Mouse (Mus musculus): ENCODE data around the gene Adamtsl3. TPM values are rescaled to one million over a fixed set of nuclear protein-coding genes. Genes with fewer than 3 reads are reported as not detected.

The Adamtsl3 gene
- polyA plus RNA-seq, 1 experiment: 5.1 TPM

GRCm38 (mm10) chr7:82370132-82370531 is 34.6 kb downstream of the Adamtsl3 start:
- peaks cover 2% of the 10 kb centered on the region for H3K79me3 ChIP-seq (ENCODE audit: low read depth)
- H3K4me3 ChIP-seq (ENCODE audit: insufficient read depth, poor library complexity, severe bottlenecking): no peak overlapping the region
- H3ac ChIP-seq (ENCODE audit: control insufficient read depth, insufficient read length, low read depth): no peak overlapping the region
- H3K79me2 ChIP-seq (ENCODE audit: control insufficient read depth, insufficient read depth): peaks cover 1% of the 10 kb centered on the region
- H3K27me3 ChIP-seq (ENCODE audit: control insufficient read depth, insufficient read depth, insufficient read length): no peaks in the 10 kb centered on the region
- TF ChIP-seq FOSL1 (IDR thresholded peaks at IDR 0.05; ENCODE audit: insufficient read depth, low read length, poor library complexity, severe bottlenecking) (no peak), CTCF (IDR thresholded peaks at IDR 0.05; ENCODE audit: control insufficient read depth, insufficient read depth, insufficient read length) (no peak), MYOG (IDR thresholded peaks at IDR 0.05; ENCODE audit: control insufficient read depth, extremely low read depth, insufficient read length) (no peak), CEBPB (IDR thresholded peaks at IDR 0.05; ENCODE audit: low read depth) (no peak), MAX (IDR thresholded peaks at IDR 0.05) (no peak), USF1 (IDR thresholded peaks at IDR 0.05; ENCODE audit: low read depth) (no peak), MYOD1 (IDR thresholded peaks at IDR 0.05; ENCODE audit: control insufficient read depth, insufficient read length, low read depth) (no peak)
- no peaks in the 10 kb centered on the region for H3K36me3 ChIP-seq (ENCODE audit: control insufficient read depth, insufficient read depth)

GRCm38 (mm10) chr7:82371411-82371810 is 35.9 kb downstream of the Adamtsl3 start:
- Histone ChIP-seq H3K79me2 (ENCODE audit: control insufficient read depth, insufficient read depth) (no peaks in the 10 kb centered on the region), H3K27me3 (ENCODE audit: control insufficient read depth, insufficient read depth, insufficient read length) (no peaks in the 10 kb centered on the region), H3K79me3 (ENCODE audit: low read depth) (peaks cover 2% of the 10 kb centered on the region), H3ac (ENCODE audit: control insufficient read depth, insufficient read length, low read depth) (no peak overlapping the region), H3K36me3 (ENCODE audit: control insufficient read depth, insufficient read depth) (no peaks in the 10 kb centered on the region), H3K4me3 (ENCODE audit: insufficient read depth, poor library complexity, severe bottlenecking) (no peak overlapping the region)
- TF ChIP-seq CEBPB (IDR thresholded peaks at IDR 0.05; ENCODE audit: low read depth) (no peak), MYOD1 (IDR thresholded peaks at IDR 0.05; ENCODE audit: control insufficient read depth, insufficient read length, low read depth) (no peak), USF1 (IDR thresholded peaks at IDR 0.05; ENCODE audit: low read depth) (no peak), CTCF (IDR thresholded peaks at IDR 0.05; ENCODE audit: control insufficient read depth, insufficient read depth, insufficient read length) (no peak), FOSL1 (IDR thresholded peaks at IDR 0.05; ENCODE audit: insufficient read depth, low read length, poor library complexity, severe bottlenecking) (no peak), MYOG (IDR thresholded peaks at IDR 0.05; ENCODE audit: control insufficient read depth, extremely low read depth, insufficient read length) (no peak), MAX (IDR thresholded peaks at IDR 0.05) (no peak)

- H3K27me3 ChIP-seq (ENCODE audit: control insufficient read depth, insufficient read depth, insufficient read length): no peaks in the 10 kb centered on the region
- TF ChIP-seq CTCF (IDR thresholded peaks at IDR 0.05; ENCODE audit: control insufficient read depth, insufficient read depth, insufficient read length) (no peak), CEBPB (IDR thresholded peaks at IDR 0.05; ENCODE audit: low read depth) (no peak), USF1 (IDR thresholded peaks at IDR 0.05; ENCODE audit: low read depth) (no peak), MAX (IDR thresholded peaks at IDR 0.05) (no peak), MYOD1 (IDR thresholded peaks at IDR 0.05; ENCODE audit: control insufficient read depth, insufficient read length, low read depth) (no peak), MYOG (IDR thresholded peaks at IDR 0.05; ENCODE audit: control insufficient read depth, extremely low read depth, insufficient read length) (no peak), FOSL1 (IDR thresholded peaks at IDR 0.05; ENCODE audit: insufficient read depth, low read length, poor library complexity, severe bottlenecking) (no peak)
- H3K79me3 ChIP-seq (ENCODE audit: low read depth): no peaks in the 10 kb centered on the region
Observed at GRCm38 (mm10) chr7:82378311-82378710, 42.8 kb downstream of the Adamtsl3 start.

GRCm38 (mm10) chr7:82379765-82380164 is 44.3 kb downstream of the Adamtsl3 start:
- no peak overlapping the region for H3ac ChIP-seq (ENCODE audit: control insufficient read depth, insufficient read length, low read depth)
- H3K79me2 ChIP-seq (ENCODE audit: control insufficient read depth, insufficient read depth): no peaks in the 10 kb centered on the region
- TF ChIP-seq CTCF (IDR thresholded peaks at IDR 0.05; ENCODE audit: control insufficient read depth, insufficient read depth, insufficient read length): no peak
- TF ChIP-seq FOSL1 (IDR thresholded peaks at IDR 0.05; ENCODE audit: insufficient read depth, low read length, poor library complexity, severe bottlenecking): no peak
- no peak for TF ChIP-seq MYOD1 (IDR thresholded peaks at IDR 0.05; ENCODE audit: control insufficient read depth, insufficient read length, low read depth)
- TF ChIP-seq CEBPB (IDR thresholded peaks at IDR 0.05; ENCODE audit: low read depth): no peak
- no peak for TF ChIP-seq MAX (IDR thresholded peaks at IDR 0.05)
- no peak for TF ChIP-seq USF1 (IDR thresholded peaks at IDR 0.05; ENCODE audit: low read depth)
- TF ChIP-seq MYOG (IDR thresholded peaks at IDR 0.05; ENCODE audit: control insufficient read depth, extremely low read depth, insufficient read length): no peak
- no peak overlapping the region for H3K4me3 ChIP-seq (ENCODE audit: insufficient read depth, poor library complexity, severe bottlenecking)
- H3K36me3 ChIP-seq (ENCODE audit: control insufficient read depth, insufficient read depth): no peaks in the 10 kb centered on the region
- no peaks in the 10 kb centered on the region for H3K27me3 ChIP-seq (ENCODE audit: control insufficient read depth, insufficient read depth, insufficient read length)
- no peaks in the 10 kb centered on the region for H3K79me3 ChIP-seq (ENCODE audit: low read depth)

More at GRCm38 (mm10) chr7:82378311-82378710, 42.8 kb downstream of the Adamtsl3 start:
- Histone ChIP-seq H3K79me2 (ENCODE audit: control insufficient read depth, insufficient read depth) (no peaks in the 10 kb centered on the region), H3K36me3 (ENCODE audit: control insufficient read depth, insufficient read depth) (no peaks in the 10 kb centered on the region), H3K4me3 (ENCODE audit: insufficient read depth, poor library complexity, severe bottlenecking) (no peak overlapping the region), H3ac (ENCODE audit: control insufficient read depth, insufficient read length, low read depth) (no peak overlapping the region)

GRCm38 (mm10) chr7:82382843-82383535 is 47.5 kb downstream of the Adamtsl3 start:
- TF ChIP-seq CEBPB (IDR thresholded peaks at IDR 0.05; ENCODE audit: low read depth): no peak
- TF ChIP-seq MYOD1 (IDR thresholded peaks at IDR 0.05; ENCODE audit: control insufficient read depth, insufficient read length, low read depth): no peak
- TF ChIP-seq MYOG (IDR thresholded peaks at IDR 0.05; ENCODE audit: control insufficient read depth, extremely low read depth, insufficient read length): no peak
- no peak for TF ChIP-seq USF1 (IDR thresholded peaks at IDR 0.05; ENCODE audit: low read depth)
- no peak for TF ChIP-seq FOSL1 (IDR thresholded peaks at IDR 0.05; ENCODE audit: insufficient read depth, low read length, poor library complexity, severe bottlenecking)
- no peak for TF ChIP-seq CTCF (IDR thresholded peaks at IDR 0.05; ENCODE audit: control insufficient read depth, insufficient read depth, insufficient read length)
- TF ChIP-seq MAX (IDR thresholded peaks at IDR 0.05): no peak
- no peaks in the 10 kb centered on the region for H3K79me2 ChIP-seq (ENCODE audit: control insufficient read depth, insufficient read depth)
- H3K36me3 ChIP-seq (ENCODE audit: control insufficient read depth, insufficient read depth): no peaks in the 10 kb centered on the region
- no peak overlapping the region for H3K4me3 ChIP-seq (ENCODE audit: insufficient read depth, poor library complexity, severe bottlenecking)
- H3ac ChIP-seq (ENCODE audit: control insufficient read depth, insufficient read length, low read depth): no peak overlapping the region
- H3K27me3 ChIP-seq (ENCODE audit: control insufficient read depth, insufficient read depth, insufficient read length): no peaks in the 10 kb centered on the region
- H3K79me3 ChIP-seq (ENCODE audit: low read depth): no peaks in the 10 kb centered on the region

All from C2C12 (cell line).